Mouse (Mus musculus): Measurements from ENCODE around the gene Rab19. TPM values are rescaled to one million over a fixed set of nuclear protein-coding genes. Genes with fewer than 3 reads are reported as not detected.
"Not testable (repeated sequence)": the region's sequence is repeated elsewhere in the genome, so short reads cannot be mapped to it uniquely, and the experiment has no call there.

Gene Rab19
- polyA plus RNA-seq, 2 experiments from 2014 or later, result 64.0 to 72.1 TPM

GRCm38 (mm10) chr6:39433174-39433573 is 52.2 kb downstream of the Rab19 start:
- no peak for ATAC-seq

- no peak for ATAC-seq
Measured at GRCm38 (mm10) chr6:39433701-39434100, 52.7 kb downstream of the Rab19 start.

DNA sequence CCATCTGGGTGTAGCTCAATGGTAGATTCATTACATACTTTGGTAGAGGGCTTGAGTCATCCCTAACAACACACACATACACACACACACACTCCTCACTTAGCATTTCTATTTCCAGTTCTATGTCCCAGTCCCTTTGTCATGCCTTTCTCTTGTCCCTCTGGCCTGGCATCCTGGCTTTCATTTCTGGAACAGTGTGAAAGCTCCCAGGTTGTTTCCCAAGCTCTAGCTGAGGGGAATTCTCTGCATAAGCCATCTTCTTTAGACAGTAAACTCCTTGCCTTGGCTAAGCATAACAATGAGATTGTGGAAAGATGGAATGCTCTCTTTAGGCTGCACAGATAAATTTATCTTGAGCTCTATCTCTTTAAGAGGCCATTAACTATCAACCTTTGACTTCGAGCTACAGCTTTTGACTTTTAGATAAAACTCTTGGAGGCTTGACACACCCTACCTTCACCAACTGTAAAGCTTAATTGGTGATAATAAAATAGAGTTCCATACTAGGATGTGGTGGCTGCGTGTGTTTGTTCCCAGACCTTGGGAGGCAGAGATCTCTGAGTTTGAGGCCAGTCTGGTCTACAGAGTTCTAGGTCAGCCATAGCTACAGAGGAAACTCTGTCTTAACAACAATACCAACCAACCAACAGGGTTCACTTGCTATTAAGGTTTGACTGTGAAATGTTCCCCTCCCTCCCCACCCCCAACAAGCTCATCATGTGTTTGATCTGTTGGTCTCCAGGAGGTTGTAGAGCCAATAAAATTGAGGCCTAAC is 53.3 kb downstream of the Rab19 start:
- ATAC-seq, result no peak

- ATAC-seq, result no peak
Measured at GRCm38 (mm10) chr6:39434886-39435492, 54.0 kb downstream of the Rab19 start.

DNA sequence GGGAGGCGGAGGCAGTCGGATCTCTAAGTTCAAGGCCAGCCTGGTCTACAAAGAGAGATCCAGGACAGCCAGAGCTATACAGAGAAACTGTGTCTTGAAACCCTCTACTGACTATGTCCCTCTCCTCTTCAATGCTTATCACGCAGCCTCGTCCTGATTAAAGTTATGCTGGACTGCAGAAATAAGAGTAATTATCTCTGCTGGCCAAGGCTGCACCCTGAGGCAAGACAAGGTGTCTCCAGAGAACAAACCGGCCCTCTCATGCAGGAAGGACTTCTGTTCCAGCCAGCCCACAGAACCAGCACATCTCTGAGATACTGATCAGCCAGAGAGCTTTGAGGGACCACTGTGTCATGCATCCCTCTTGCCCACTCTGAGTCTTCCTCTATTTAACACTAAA is 54.9 kb downstream of the Rab19 start:
- ATAC-seq, result no peak

GRCm38 (mm10) chr6:39437519-39437918 is 56.5 kb downstream of the Rab19 start:
- not testable (repeated sequence) for ATAC-seq

Other genes starting within 250 kb of the Rab19 start
- gene Kdm7a, start 174.4 kb upstream of the Rab19 start, polyA plus RNA-seq (2017; shearing (Covaris generic)), result 10 to 100 TPM; 10.5 to 11.4 TPM
- gene Slc37a3, start 3.5 kb upstream of the Rab19 start, polyA plus RNA-seq (2017; shearing (Covaris generic)), result 10 to 100 TPM; 41.2 to 43.6 TPM
- 10 to 100 TPM; 58.4 to 63.4 TPM for gene Mkrn1, start 39.3 kb downstream of the Rab19 start, polyA plus RNA-seq (2017; shearing (Covaris generic))
- 1 to 10 TPM in 1 of 2 experiments, not detected in 1; 1.3 TPM for gene Dennd2a, start 176.7 kb downstream of the Rab19 start, polyA plus RNA-seq (2017; shearing (Covaris generic))
- gene Adck2, start 192.7 kb downstream of the Rab19 start, polyA plus RNA-seq (2017; shearing (Covaris generic)), result 10 to 100 TPM; 21.6 to 27.7 TPM
- 1 to 10 TPM in 1 of 2 experiments, not detected in 1; 2.4 TPM for gene Gm42420, start 204.6 kb downstream of the Rab19 start, polyA plus RNA-seq (2017; shearing (Covaris generic))
- 10 to 100 TPM; 91.9 to 92.5 TPM for gene Ndufb2, start 211.4 kb downstream of the Rab19 start, polyA plus RNA-seq (2017; shearing (Covaris generic))